Mouse (Mus musculus) hindbrain, embryonic 13.5 days (tissue): Measurements from ENCODE around the gene Lrrc49. TPM values are rescaled to one million over a fixed set of nuclear protein-coding genes. Genes with fewer than 3 reads are reported as not detected.

Experiments used
- ATAC-seq: fragments of 200-750 bp; cut with Nextera tagmentation; 2 replicates; pipeline ENCODE4 v1.8.0; 2017; ENCODE audit warnings: moderate TSS enrichment; ENCODE audit not compliant: low FRiP score
- H3K27ac ChIP-seq: fragments of 300-500 bp; sonication (generic); 2 replicates; pipeline ENCODE4 v1.5.1; 2015; ENCODE audit warnings: inconsistent platforms, mild to moderate bottlenecking, moderate library complexity
- H3K27me3 ChIP-seq: fragments of 300-500 bp; sonication (generic); 2 replicates; pipeline ENCODE4 v1.6.1; 2015; ENCODE audit warnings: mild to moderate bottlenecking, inconsistent platforms
- H3K36me3 ChIP-seq: fragments of 300-500 bp; sonication (generic); 2 replicates; pipeline ENCODE4 v1.6.1; 2015; ENCODE audit warnings: mild to moderate bottlenecking, inconsistent platforms
- H3K4me1 ChIP-seq: fragments of 300-500 bp; sonication (generic); replicated peaks from 2 replicates; pipeline ENCODE4 v1.6.1; 2015; ENCODE audit warnings: inconsistent platforms
- H3K4me2 ChIP-seq: fragments of 300-500 bp; sonication (generic); 2 replicates; pipeline ENCODE4 v1.6.1; 2015; ENCODE audit warnings: inconsistent platforms, mild to moderate bottlenecking, moderate library complexity
- H3K4me3 ChIP-seq: fragments of 300-500 bp; sonication (generic); 2 replicates; pipeline ENCODE4 v1.5.1; 2015; ENCODE audit warnings: mild to moderate bottlenecking, inconsistent platforms
- H3K9ac ChIP-seq: fragments of 300-500 bp; sonication (generic); 2 replicates; pipeline ENCODE4 v1.6.1; 2015; ENCODE audit warnings: mild to moderate bottlenecking, inconsistent platforms
- H3K9me3 ChIP-seq: fragments of 300-500 bp; sonication (generic); 2 replicates; pipeline ENCODE4 v1.6.1; 2016; ENCODE audit warnings: inconsistent platforms
- WGBS: fragments of 180-500 bp; shearing (Covaris S2); methylation state at CpG from one replicate; pipeline ENCODE4 v1.1.7; 2015; 5-methylcytosine and 5-hydroxymethylcytosine counted together
- polyA plus RNA-seq: library from polyadenylated mRNA; unstranded; fragments of >200 nt; fragmentation: Nextera tagmentation; extraction: Ambion mirVana; gene quantifications from 2 replicates; pipeline ENCODE4 v1.2.1, GENCODE M21; 2015

Lrrc49 gene
- polyA plus RNA-seq, 1 experiment from 2014 or later, result 70.0 TPM

GRCm38 (mm10) chr9:60592363-60592762 lies 95.6 kb downstream of the Lrrc49 start:
- Histone ChIP-seq H3K4me2 (no peak overlapping the region), H3K36me3 (peaks cover 83% of the 10 kb centered on the region), H3K4me1 (no peaks in the 10 kb centered on the region), H3K9ac (no peak overlapping the region), H3K27ac (no peak overlapping the region), H3K27me3 (no peaks in the 10 kb centered on the region), H3K9me3 (no peaks in the 10 kb centered on the region), H3K4me3 (no peak overlapping the region)
- 82% methylated on average over 5 of the region's 5 CpGs for WGBS
- ATAC-seq, result no peak

DNA sequence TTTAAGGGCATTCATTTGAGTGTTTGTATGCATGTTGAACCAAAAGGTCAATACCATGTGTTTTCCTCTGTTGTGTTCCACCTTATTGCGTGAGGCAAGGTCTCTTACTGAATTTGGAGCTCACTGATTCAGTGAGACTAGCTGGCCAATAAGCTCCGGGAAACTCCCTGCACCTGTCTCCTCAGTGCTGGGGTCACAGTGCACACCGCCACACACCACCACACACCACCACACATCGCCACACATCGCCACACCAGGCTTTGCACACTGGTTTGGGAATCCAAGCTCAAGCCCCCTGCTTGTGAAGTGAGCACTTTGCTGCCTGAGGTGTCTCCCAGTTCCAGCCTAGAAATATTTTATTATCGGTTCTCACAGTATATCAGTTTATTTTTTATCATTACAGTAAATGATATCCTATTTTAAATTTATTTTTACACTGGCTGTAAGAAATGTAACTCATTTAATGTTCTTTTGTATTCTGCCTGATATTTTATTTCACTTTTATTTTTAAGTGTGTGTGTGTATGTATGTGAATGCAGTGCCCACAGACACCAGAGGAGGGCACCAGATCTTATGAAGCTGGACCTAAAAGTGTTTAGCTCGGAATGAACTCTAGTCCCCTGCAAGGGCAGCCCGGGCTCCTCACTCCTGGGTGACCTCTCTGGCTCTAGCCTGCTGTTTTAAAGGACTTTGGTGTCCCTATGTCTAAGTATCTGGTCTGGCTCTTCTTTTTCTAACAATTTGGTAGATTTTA lies 96.9 kb downstream of the Lrrc49 start:
- Histone ChIP-seq H3K9me3 (no peaks in the 10 kb centered on the region), H3K4me1 (no peaks in the 10 kb centered on the region), H3K27me3 (no peaks in the 10 kb centered on the region), H3K27ac (no peak overlapping the region), H3K36me3 (peaks cover 86% of the 10 kb centered on the region), H3K9ac (no peak overlapping the region), H3K4me2 (no peak overlapping the region), H3K4me3 (no peak overlapping the region)
- no peak for ATAC-seq
- WGBS, result 93% methylated on average over 8 of the region's 8 CpGs

- Histone ChIP-seq H3K9ac (no peak overlapping the region), H3K9me3 (no peaks in the 10 kb centered on the region), H3K36me3 (peaks cover 88% of the 10 kb centered on the region), H3K4me3 (no peak overlapping the region), H3K27ac (no peak overlapping the region), H3K27me3 (no peaks in the 10 kb centered on the region), H3K4me1 (no peaks in the 10 kb centered on the region), H3K4me2 (no peak overlapping the region)
- ATAC-seq, result no peak
- WGBS, result 92% methylated on average over 10 of the region's 10 CpGs
Measured at GRCm38 (mm10) chr9:60588914-60589313, 99.0 kb downstream of the Lrrc49 start.

DNA sequence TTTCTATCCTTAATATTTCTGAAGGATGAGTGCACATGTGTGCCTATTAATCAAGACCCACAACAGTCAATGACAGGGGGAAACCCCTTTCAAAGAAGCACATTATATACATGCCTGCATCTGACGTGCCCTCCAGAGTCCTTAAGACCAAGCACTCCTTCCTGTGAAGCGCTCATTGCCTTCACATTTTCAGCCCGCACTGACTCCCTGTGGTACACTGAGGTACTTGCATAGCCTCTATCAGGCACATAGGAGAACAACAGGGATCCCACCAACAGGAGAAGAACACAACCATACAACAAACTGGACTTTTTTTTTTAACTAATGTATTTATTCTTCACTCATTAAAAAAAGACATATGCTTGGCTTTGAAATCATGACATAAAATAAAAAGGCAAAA lies 101.0 kb downstream of the Lrrc49 start:
- no peak overlapping the region for H3K4me3 ChIP-seq
- no peak overlapping the region for H3K4me2 ChIP-seq
- no peak for ATAC-seq
- no peaks in the 10 kb centered on the region for H3K9me3 ChIP-seq
- no peak overlapping the region for H3K9ac ChIP-seq
- no peaks in the 10 kb centered on the region for H3K4me1 ChIP-seq
- no peak overlapping the region for H3K27ac ChIP-seq
- peaks cover 69% of the 10 kb centered on the region for H3K36me3 ChIP-seq
- H3K27me3 ChIP-seq, result no peaks in the 10 kb centered on the region
- WGBS, result 87% methylated on average over 3 of the region's 3 CpGs

- 96% methylated on average over 5 of the region's 5 CpGs for whole genome bisulfite sequencing
- H3K36me3 ChIP-seq, result peaks cover 60% of the 10 kb centered on the region
- H3K4me1 ChIP-seq, result no peaks in the 10 kb centered on the region
Measured at GRCm38 (mm10) chr9:60585206-60585605, 102.8 kb downstream of the Lrrc49 start.

GRCm38 (mm10) chr9:60582553-60582952 lies 105.4 kb downstream of the Lrrc49 start:
- WGBS, result 88% methylated on average over 7 of the region's 7 CpGs
- no peak overlapping the region for H3K9ac ChIP-seq
- ATAC-seq, result no peak

More at GRCm38 (mm10) chr9:60585206-60585605, 102.8 kb downstream of the Lrrc49 start:
- H3K4me2 ChIP-seq, result no peak overlapping the region
- no peak for ATAC-seq
- no peak overlapping the region for H3K9ac ChIP-seq
- no peak overlapping the region for H3K4me3 ChIP-seq
- no peak overlapping the region for H3K27ac ChIP-seq
- H3K9me3 ChIP-seq, result no peaks in the 10 kb centered on the region
- H3K27me3 ChIP-seq, result no peaks in the 10 kb centered on the region

DNA sequence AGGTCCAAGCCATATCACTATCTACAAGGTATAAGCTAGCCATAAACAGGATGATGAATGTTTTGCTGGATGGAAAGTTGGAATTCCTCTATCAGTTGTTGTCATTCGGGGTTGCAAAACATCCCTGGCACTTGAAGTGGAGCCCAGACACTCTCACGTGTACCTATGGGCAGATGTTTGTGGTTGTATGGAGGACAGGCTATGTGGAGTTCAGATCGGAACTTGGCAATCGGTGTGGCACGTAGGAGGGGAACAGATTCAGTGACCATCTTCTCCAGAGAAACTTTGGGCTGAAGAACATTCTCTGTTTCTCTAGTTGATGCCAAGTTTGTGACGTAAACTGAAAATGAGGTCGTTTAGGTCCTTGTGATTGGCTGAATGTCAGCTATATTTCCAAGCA lies 114.9 kb downstream of the Lrrc49 start:
- Histone ChIP-seq H3K4me1 (peaks cover 3% of the 10 kb centered on the region; the same call in 1 of the 2 replicates), H3K4me2 (no peak overlapping the region), H3K36me3 (peaks cover 15% of the 10 kb centered on the region), H3K27me3 (no peaks in the 10 kb centered on the region), H3K9ac (no peak overlapping the region), H3K27ac (no peak overlapping the region), H3K4me3 (no peak overlapping the region), H3K9me3 (no peaks in the 10 kb centered on the region)
- ATAC-seq, result no peak
- WGBS, result 94% methylated on average over 7 of the region's 7 CpGs

More at GRCm38 (mm10) chr9:60582553-60582952, 105.4 kb downstream of the Lrrc49 start:
- H3K4me3 ChIP-seq, result no peak overlapping the region
- H3K36me3 ChIP-seq, result peaks cover 52% of the 10 kb centered on the region
- no peak overlapping the region for H3K4me2 ChIP-seq
- H3K27ac ChIP-seq, result no peak overlapping the region
- H3K27me3 ChIP-seq, result no peaks in the 10 kb centered on the region
- H3K4me1 ChIP-seq, result no peaks in the 10 kb centered on the region
- H3K9me3 ChIP-seq, result no peaks in the 10 kb centered on the region

DNA sequence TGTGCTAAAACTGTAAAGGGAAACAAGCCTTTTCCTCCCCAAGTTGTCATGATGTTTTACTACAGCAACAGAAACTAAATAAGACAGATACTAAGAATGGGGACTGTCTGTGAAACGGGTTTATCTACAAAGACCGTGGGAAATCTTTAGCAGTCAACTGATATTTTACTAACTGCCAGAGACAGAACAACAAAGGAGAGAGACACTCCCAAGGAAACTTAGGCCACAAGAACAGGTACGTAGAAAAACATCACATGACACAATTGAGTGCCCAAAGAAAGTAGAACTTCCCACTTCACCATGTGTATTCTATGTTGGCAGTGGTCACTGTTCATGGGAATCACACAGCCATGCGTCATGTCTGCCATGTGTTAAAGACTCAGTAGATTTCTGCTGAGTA lies 116.2 kb downstream of the Lrrc49 start:
- ATAC-seq, result no peak
- no peak overlapping the region for H3K4me2 ChIP-seq
- no peaks in the 10 kb centered on the region for H3K9me3 ChIP-seq
- no peak overlapping the region for H3K9ac ChIP-seq
- peaks cover 7% of the 10 kb centered on the region for H3K36me3 ChIP-seq
- H3K4me1 ChIP-seq, result peaks cover 3% of the 10 kb centered on the region; the same call in 1 of the 2 replicates
- no peak overlapping the region for H3K27ac ChIP-seq
- H3K4me3 ChIP-seq, result no peak overlapping the region
- 92% methylated on average over 4 of the region's 4 CpGs for WGBS
- H3K27me3 ChIP-seq, result no peaks in the 10 kb centered on the region

DNA sequence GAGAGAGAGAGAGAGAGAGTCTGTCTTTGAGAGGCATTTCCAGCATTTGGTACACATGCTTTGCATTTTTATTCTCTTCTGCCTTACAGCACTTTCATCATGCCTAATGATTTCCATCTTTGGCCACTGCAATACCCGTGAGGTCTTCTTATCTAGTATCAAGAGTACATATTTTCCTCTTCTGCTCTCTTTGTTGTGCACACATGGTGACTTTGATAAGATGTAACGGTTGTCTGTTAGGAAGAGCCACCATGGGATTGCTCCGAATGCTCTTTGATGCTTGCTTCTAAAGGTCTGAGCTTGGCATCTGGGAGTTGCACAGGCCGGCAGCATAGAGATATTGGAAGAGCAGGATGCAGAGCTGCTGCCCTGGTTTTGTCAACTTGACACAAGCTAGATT lies 116.9 kb downstream of the Lrrc49 start:
- WGBS, result 72% methylated on average over 4 of the region's 4 CpGs
- H3K27me3 ChIP-seq, result no peaks in the 10 kb centered on the region
- no peak overlapping the region for H3K4me2 ChIP-seq
- H3K27ac ChIP-seq, result no peak overlapping the region
- H3K4me3 ChIP-seq, result no peak overlapping the region
- H3K9ac ChIP-seq, result no peak overlapping the region
- no peak for ATAC-seq
- peaks cover 7% of the 10 kb centered on the region for H3K36me3 ChIP-seq
- H3K4me1 ChIP-seq, result peaks cover 3% of the 10 kb centered on the region; the same call in 1 of the 2 replicates
- no peaks in the 10 kb centered on the region for H3K9me3 ChIP-seq

DNA sequence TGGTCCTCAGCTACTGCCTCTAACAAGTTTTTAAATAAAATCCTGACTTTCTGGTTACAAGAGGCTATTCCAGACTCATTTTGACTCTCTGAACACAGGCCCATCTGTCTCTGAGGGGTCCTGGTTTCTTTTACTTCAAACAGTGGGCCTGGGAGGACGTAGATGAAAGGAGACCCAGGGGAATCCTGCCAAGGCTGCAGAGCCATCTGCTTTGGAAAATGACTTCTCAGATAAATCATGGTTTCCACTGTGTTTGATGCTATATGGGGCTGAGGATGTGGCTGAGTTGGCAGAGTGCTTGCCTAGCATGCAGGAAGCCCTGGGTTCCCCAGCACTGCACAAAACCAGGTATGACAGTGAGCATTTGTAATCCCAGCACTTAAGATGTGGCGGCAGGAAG lies 118.6 kb downstream of the Lrrc49 start:
- Histone ChIP-seq H3K4me2 (no peak overlapping the region), H3K9me3 (no peaks in the 10 kb centered on the region), H3K4me3 (no peak overlapping the region), H3K36me3 (peaks cover 7% of the 10 kb centered on the region), H3K27me3 (no peaks in the 10 kb centered on the region), H3K27ac (no peak overlapping the region), H3K4me1 (peaks cover 3% of the 10 kb centered on the region; the same call in 1 of the 2 replicates), H3K9ac (no peak overlapping the region)
- WGBS, result 61% methylated on average over 2 of the region's 2 CpGs
- ATAC-seq, result no peak

DNA sequence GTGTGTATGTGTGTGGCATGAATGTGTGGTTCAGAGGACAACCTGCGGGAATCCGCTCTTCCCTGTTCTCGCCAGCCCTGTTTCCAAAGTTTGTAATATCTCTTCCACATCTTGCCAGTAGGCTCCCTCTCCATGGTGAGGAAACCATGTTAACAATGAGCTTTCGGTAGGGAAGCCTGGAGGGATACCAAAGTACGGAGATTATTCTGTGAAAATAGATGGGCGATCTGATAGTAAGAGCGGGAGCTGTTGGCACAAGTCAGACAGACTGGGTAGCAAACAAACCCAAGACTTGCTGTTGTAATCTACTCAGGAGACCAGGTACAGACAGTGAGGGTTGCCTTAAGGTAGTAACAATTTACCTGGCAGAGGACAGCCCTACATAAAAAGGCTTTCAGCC lies 124.1 kb downstream of the Lrrc49 start:
- 95% methylated on average over 7 of the region's 7 CpGs for WGBS
- Histone ChIP-seq H3K4me3 (no peak overlapping the region), H3K9ac (no peak overlapping the region), H3K4me1 (peaks cover 11% of the 10 kb centered on the region), H3K36me3 (no peaks in the 10 kb centered on the region), H3K4me2 (no peak overlapping the region), H3K27ac (no peak overlapping the region), H3K9me3 (no peaks in the 10 kb centered on the region), H3K27me3 (no peaks in the 10 kb centered on the region)
- ATAC-seq, result no peak

GRCm38 (mm10) chr9:60562443-60563371 lies 125.3 kb downstream of the Lrrc49 start:
- Histone ChIP-seq H3K4me1 (peaks cover 11% of the 10 kb centered on the region), H3K9ac (no peak overlapping the region), H3K9me3 (no peaks in the 10 kb centered on the region), H3K27ac (no peak overlapping the region), H3K4me3 (no peak overlapping the region), H3K4me2 (no peak overlapping the region), H3K27me3 (no peaks in the 10 kb centered on the region), H3K36me3 (no peaks in the 10 kb centered on the region)
- no peak for ATAC-seq
- WGBS, result 71% methylated on average over 20 of the region's 20 CpGs
